Mouse (Mus musculus) 3134 (cell line): ENCODE measurements around the gene Anks3.

Experiments
- DNase-seq: peaks from one replicate; pipeline ENCODE4 v3.0.0-alpha.2; 2011; ENCODE audit warnings: low spot score; ENCODE audit not compliant: insufficient read length; ENCODE audit errors: extremely low read depth

The Anks3 gene

GRCm38 (mm10) chr16:4969055-4969843, 5.2 kb upstream of the Anks3 start:
- DNase-seq: no peak

- DNase-seq: no peak
Measured at GRCm38 (mm10) chr16:4968426-4968825, 4.4 kb upstream of the Anks3 start.

DNA sequence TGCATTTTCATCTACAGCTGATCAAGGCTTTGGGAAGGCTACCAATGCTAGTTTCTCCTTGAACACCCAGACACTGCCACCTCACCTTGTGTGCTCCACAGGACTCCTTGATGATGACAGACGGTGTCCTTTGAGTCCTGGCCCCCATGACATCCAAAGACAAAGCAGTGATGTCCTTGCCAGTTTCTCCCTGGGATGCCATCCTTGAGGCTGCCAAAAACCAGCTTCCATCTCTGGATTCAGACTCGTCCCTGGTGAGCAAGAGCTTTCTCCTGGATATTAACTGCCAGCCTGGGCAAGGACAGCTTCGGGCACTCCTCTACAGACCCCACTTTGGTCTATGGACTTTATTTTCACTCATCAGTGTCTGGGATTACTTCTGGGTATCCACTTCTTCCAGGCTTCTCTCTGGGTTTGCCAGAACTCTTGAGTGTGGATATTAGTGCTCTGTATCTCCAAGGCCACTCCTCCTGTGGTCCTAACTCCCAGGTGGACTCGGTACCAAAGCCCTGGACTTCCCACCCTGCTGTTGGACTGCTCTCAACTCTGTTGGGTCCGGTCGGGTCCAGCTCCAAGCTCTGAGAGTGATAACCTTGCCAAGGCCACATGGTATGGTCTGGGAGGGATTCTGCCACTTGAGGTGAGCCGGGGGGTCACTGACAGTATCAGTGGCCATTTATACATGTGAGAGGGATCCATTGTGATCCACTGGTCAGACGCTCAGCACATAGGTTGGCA, 1.6 kb upstream of the Anks3 start:
- DNase-seq: no peak

- DNase-seq: no peak
Measured at GRCm38 (mm10) chr16:4964731-4965391, 856 bp upstream of the Anks3 start.

DNA sequence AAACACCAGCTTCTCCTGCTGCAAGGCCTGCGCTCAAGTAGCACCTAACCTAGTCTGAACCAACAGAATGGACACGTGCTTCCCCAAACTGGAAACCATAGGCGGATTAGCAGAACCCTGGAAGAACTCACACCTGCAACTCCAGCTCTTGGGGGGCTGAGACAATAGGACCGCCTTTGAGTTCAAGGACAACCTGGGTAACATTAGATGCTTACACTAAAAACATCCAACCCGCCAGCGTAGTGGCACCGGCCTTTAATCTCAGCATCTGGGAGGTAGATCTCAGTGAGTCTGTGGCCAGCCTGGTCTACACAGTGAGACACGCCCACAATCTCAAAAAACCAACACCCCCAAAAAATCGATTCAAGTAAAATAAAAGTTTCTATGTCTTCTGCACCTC, 659 bp downstream of the Anks3 start:
- DNase-seq: no peak

DNA sequence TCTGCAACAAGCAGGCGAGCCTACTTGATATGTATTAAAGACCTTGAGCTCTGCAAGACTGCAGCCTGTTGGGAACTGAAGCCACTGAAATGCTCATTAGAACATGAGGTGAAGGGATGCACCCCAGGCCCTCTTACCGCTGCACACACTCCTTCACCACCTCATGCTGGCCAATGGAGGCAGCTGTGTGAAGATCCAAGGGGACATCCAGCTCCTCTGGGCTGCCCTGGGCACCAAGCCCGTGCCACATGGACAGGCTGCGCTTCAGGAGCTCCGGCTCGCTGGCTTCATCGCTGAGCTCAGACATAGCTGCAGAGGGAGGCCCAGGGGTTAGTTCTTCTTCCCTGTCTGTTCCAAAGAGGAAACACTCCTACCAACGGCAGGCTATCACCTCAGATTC, 3.7 kb downstream of the Anks3 start:
- no peak for DNase-seq

DNA sequence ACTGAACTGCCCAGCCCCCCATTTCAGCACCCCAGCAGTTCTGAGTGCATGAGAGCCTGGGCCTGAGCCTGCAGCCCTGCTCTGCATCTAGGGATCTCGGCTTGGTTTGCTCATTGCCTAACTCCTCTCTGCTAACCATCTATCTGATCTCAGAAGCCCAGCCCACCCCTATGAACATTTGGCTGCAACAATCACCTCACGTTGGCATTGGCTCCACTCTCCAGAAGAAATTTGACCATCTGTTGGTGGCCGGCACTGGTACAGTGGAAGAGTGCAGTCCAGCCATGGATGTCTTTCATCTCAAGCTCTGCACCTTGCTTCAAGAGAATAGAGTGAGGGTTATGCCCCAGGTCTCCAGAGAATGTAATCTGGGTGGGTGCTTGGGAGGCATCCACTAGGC, 6.6 kb downstream of the Anks3 start:
- no peak for DNase-seq

GRCm38 (mm10) chr16:4956609-4957008, 7.4 kb downstream of the Anks3 start:
- no peak for DNase-seq

DNA sequence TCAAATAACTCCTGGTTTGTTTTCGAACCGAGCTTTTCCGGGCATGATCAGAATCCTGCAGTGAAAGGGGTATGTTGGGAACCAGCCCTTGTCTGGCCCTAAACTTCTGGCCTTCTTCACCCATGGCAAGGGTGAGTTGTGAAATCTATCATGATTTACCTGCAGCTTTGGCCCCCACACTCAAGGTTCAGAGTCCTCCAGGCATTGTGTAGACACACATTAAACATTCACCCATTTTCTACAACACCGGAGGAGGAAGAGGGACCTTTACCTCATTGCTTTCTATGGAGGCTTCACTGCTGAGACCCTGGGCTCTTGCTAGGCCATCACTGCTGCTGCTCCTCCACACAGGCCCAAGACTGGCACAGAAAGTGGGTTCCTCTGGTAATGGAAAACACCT, 16.6 kb downstream of the Anks3 start:
- no peak for DNase-seq

GRCm38 (mm10) chr16:4946155-4946554, 17.9 kb downstream of the Anks3 start:
- DNase-seq: no peak

DNA sequence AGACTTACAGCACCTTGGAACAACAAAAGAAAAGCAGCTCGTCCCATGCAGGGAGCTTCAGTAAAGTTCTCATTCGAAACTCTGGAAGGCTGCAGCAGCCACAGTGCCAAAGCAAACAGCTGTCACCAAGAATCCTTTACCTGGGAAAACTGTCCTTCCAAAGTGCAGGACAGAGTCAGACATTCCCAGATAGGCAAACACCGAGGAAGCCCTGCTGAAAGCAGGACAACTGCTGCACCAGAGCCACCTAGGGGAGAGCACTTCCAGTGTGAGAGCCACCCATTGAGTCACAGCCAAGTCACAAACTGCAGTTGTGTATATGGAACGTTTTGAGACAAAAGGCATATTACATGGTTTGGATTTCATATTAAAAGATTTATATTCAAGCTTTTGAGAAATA, 18.6 kb downstream of the Anks3 start:
- DNase-seq: no peak

GRCm38 (mm10) chr16:4943431-4943830, 20.6 kb downstream of the Anks3 start:
- no peak for DNase-seq

- no peak for DNase-seq
Measured at GRCm38 (mm10) chr16:4942868-4943267, 21.1 kb downstream of the Anks3 start.

DNA sequence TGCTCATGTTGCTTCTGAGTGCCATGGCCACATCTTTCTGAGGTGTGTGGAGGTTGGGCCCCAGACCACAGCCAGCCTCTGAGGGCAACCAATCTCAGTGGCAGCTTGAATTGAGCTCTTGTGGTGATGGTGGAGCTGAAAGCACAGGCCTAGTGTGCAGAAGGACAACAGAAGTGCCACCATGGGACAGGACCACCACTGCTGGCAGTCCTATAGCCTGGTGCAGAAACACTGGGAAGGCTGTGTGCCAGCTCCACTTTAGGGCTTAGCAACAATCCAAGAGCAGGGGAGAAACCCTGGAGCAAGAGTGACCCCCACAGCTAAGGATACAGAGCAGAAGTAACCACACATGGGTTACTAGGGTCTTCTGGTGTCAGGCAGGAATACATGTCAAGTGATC, 23.0 kb downstream of the Anks3 start:
- DNase-seq: no peak

GRCm38 (mm10) chr16:4940311-4940850, 23.6 kb downstream of the Anks3 start:
- DNase-seq: peak; percentile 22

- peak; percentile 67 for DNase-seq
Measured at GRCm38 (mm10) chr16:4939412-4939811, 24.6 kb downstream of the Anks3 start.

DNA sequence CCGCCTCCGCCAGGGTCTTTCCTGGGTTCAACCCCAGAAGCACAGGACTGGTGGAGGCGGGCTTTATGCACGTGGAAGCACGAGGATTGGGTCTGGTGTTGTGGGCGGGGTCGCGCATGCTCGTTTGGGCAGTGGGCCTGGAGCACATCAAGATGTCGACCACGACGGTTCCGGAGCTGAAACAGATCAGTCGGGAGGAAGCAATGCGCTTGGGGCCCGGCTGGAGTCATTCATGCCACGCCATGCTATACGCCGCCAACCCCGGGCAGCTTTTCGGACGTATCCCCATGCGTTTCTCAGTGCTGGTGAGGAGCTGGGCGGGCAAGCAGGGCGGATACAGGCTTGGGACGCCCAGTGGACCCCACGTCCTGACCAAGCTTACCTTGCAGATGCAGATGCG, 25.0 kb downstream of the Anks3 start:
- DNase-seq: peak; percentile 92

- DNase-seq: no peak
Measured at GRCm38 (mm10) chr16:4938461-4938860, 25.5 kb downstream of the Anks3 start, which contains the start of gene Nudt16l1. TSS of gene Nudt16l1 (plus strand) at chr16:4938761.

- no peak for DNase-seq
Measured at GRCm38 (mm10) chr16:4937351-4938190, 26.4 kb downstream of the Anks3 start.

DNA sequence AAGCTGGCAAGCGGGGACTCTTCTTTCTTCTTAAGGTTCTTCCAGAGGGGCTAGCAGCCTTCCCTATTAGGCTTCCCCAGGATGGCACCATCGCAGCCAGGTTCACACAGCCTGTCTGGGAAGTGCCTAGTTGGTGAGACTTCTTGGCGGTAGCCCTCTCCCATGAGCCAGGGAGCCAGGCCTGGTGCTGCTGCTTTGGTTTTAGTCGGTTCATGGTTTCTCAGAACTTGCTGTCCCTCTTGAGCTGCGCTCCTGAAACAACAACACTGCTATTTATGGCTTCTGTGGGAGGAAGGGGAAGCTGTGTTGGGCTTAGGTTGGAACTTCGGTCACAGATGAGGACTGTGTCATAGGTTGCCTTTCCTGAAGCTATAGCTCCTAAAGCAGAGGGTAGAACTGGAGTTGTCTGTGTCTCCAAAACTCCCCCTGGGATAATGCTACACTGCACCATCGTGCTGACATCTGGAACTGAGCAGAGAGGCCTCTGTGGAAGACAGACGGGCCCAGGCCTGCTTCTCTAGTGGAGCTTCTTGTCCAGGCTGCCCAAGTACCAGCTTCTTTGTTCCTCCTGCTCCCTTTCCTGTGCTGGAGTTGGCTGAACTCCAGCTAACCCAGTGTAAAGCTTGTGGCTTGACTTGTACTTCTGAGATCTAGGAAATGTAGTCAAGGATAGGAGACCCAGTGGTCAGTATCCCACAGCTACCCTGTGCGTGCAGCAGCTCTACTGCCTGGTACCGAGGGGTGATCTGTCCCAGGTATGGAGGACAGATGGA, 27.9 kb downstream of the Anks3 start:
- no peak for DNase-seq
